Mouse (Mus musculus): ENCODE measurements at regions not wholly inside any gene's neighbourhood (a gene's known extent, or its start where the extent isn't known, plus 50 kb on each side); places are given as distances from the start of the nearest gene placed in this dataset.

DNA sequence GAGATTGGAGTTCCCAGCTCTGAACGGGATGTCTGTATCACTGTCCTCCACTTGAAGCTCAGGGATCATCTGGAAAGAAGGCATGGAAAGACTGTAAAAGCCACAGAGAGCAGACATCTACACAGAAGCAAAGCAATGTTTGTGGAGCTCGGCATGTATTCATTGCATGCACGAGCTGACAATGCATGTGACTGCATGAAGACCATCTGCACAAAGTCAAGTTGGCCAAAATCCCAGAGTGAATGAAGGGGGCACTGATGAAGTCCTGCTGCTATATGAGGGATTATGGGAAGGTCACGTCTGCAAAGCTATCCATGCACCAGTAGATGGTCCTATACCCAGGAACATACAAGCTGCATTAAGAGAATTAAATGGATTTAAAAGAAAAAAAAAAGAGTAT is 317.6 kb upstream of the Sox9 start:
- Histone ChIP-seq H3K79me2 (ENCODE audit: control insufficient read depth, insufficient read depth) (no peaks in the 10 kb centered on the region), H3ac (ENCODE audit: control insufficient read depth, insufficient read length) (no peak overlapping the region), H3K4me3 (no peak overlapping the region), H3K4me2 (ENCODE audit: low read depth) (no peak overlapping the region), H3K36me3 (ENCODE audit: control insufficient read depth, insufficient read depth) (no peaks in the 10 kb centered on the region), H3K27me3 (ENCODE audit: control insufficient read depth, insufficient read depth, insufficient read length) (no peaks in the 10 kb centered on the region)
- TF ChIP-seq TCF3 (IDR thresholded peaks at IDR 0.05; ENCODE audit: insufficient read length, low read depth), result no peak
- no peak for TF ChIP-seq MYOG (IDR thresholded peaks at IDR 0.05; ENCODE audit: control insufficient read depth in 1 of 3, insufficient read depth in 1 of 3, insufficient read length in 2 of 3, low read depth in 2 of 3)
- TF ChIP-seq SRF (IDR thresholded peaks at IDR 0.05; ENCODE audit: control insufficient read depth, insufficient read length, low read depth), result no peak
- no peak for TF ChIP-seq POLR2A (IDR thresholded peaks at IDR 0.05; ENCODE audit: insufficient read length, low read depth)
- no peak for TF ChIP-seq MAX (IDR thresholded peaks at IDR 0.05; ENCODE audit: low read depth)
- TF ChIP-seq MYOD1 (IDR thresholded peaks at IDR 0.05; ENCODE audit: control insufficient read depth in 1 of 3, insufficient read length in 2 of 3, low read depth in 2 of 3), result no peak
- TF ChIP-seq TCF12 (IDR thresholded peaks at IDR 0.05; ENCODE audit: insufficient read depth, poor library complexity, severe bottlenecking), result no peak

DNA sequence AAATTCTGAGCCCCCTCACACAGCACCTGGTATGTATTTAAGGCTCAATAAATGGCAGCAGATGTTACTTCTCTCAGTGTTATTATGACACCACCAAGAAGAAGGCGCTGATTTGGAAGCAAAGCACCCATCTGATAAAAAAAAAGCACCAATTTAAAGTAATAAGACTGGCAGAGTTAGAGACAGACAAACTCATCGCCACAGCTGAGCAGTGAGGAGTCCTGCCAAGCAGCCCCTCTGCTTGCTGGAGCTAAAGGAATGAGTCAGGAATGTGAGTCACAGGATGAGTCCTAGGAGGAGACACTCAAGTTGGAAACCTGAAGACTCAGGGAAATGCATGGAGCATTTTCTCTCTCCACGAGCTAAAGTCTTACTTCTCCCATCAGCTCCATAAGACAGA is 311.7 kb upstream of the Sox9 start:
- no peak overlapping the region for H3ac ChIP-seq (ENCODE audit: control insufficient read depth, insufficient read length)
- H3K4me3 ChIP-seq, result no peak overlapping the region
- H3K79me2 ChIP-seq (ENCODE audit: control insufficient read depth, insufficient read depth), result no peaks in the 10 kb centered on the region
- H3K27me3 ChIP-seq (ENCODE audit: control insufficient read depth, insufficient read depth, insufficient read length), result no peaks in the 10 kb centered on the region
- H3K4me2 ChIP-seq (ENCODE audit: low read depth), result peak overlapping the region; percentile 55
- H3K36me3 ChIP-seq (ENCODE audit: control insufficient read depth, insufficient read depth), result no peaks in the 10 kb centered on the region
- TF ChIP-seq MAX (IDR thresholded peaks at IDR 0.05; ENCODE audit: low read depth), result no peak
- no peak for TF ChIP-seq REST (IDR thresholded peaks at IDR 0.05; ENCODE audit: insufficient read depth, insufficient read length)

DNA sequence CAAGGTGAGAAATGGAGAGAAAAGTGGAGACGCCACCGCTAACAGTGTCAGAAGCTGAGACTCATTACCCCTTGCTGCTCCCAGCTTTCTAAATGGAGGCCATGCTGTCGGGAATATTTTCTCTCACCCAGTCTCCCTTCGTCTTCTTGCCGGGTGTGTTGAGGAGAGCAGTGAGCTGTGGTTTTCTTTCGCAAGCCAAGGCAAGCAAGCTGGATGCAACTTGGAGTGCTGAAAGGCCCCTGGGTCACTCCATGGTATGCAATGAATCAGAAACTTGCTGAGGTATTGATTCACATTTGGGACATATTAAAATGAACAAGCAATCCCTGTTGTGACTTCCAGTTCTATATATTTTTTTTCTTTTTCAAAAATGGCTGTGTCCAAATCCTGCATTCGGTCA is 308.8 kb upstream of the Sox9 start:
- H3ac ChIP-seq (ENCODE audit: control insufficient read depth, insufficient read length), result no peak overlapping the region
- no peaks in the 10 kb centered on the region for H3K79me2 ChIP-seq (ENCODE audit: control insufficient read depth, insufficient read depth)
- H3K4me3 ChIP-seq, result no peak overlapping the region
- no peaks in the 10 kb centered on the region for H3K27me3 ChIP-seq (ENCODE audit: control insufficient read depth, insufficient read depth, insufficient read length)
- H3K36me3 ChIP-seq (ENCODE audit: control insufficient read depth, insufficient read depth), result no peaks in the 10 kb centered on the region
- H3K4me2 ChIP-seq (ENCODE audit: low read depth), result no peak overlapping the region
- TF ChIP-seq CEBPB (IDR thresholded peaks at IDR 0.05; ENCODE audit: insufficient read depth, poor library complexity, severe bottlenecking) (peak; percentile 70; the same call in 1 of the 2 replicates), TCF3 (IDR thresholded peaks at IDR 0.05; ENCODE audit: insufficient read length, low read depth) (no peak)

DNA sequence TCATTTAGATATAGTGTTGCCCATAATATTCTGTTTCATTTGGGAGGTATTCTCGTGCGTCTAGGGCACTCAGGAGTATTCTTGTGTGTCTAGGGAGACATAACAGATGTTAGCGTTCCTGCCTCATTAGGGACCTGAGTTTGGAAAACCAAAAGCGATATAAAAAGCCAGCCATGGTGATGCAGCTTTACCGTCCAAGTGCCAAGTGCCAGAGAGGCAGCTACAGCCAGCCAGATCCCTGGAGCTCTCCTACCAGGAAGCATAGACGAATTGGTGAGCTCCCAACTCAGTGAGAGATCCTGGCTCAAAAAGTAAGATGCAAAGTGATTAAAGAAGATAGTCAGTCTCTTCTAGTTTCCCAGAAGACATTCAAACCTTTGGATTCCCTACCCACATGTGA is 308.3 kb upstream of the Sox9 start:
- H3K79me2 ChIP-seq (ENCODE audit: control insufficient read depth, insufficient read depth), result no peaks in the 10 kb centered on the region
- H3K36me3 ChIP-seq (ENCODE audit: control insufficient read depth, insufficient read depth), result no peaks in the 10 kb centered on the region
- no peaks in the 10 kb centered on the region for H3K27me3 ChIP-seq (ENCODE audit: control insufficient read depth, insufficient read depth, insufficient read length)
- no peak overlapping the region for H3ac ChIP-seq (ENCODE audit: control insufficient read depth, insufficient read length)
- H3K4me2 ChIP-seq (ENCODE audit: low read depth), result no peak overlapping the region
- no peak overlapping the region for H3K4me3 ChIP-seq
- TF ChIP-seq MYOD1 (IDR thresholded peaks at IDR 0.05; ENCODE audit: control insufficient read depth in 1 of 3, insufficient read length in 2 of 3, low read depth in 2 of 3), result no peak
- no peak for TF ChIP-seq TCF3 (IDR thresholded peaks at IDR 0.05; ENCODE audit: insufficient read length, low read depth)
- TF ChIP-seq CEBPB (IDR thresholded peaks at IDR 0.05; ENCODE audit: insufficient read depth, poor library complexity, severe bottlenecking), result no peak
- TF ChIP-seq TCF12 (IDR thresholded peaks at IDR 0.05; ENCODE audit: insufficient read depth, poor library complexity, severe bottlenecking), result no peak
- no peak for TF ChIP-seq MAX (IDR thresholded peaks at IDR 0.05; ENCODE audit: low read depth)
- TF ChIP-seq MYOG (IDR thresholded peaks at IDR 0.05; ENCODE audit: control insufficient read depth in 1 of 3, insufficient read depth in 1 of 3, insufficient read length in 2 of 3, low read depth in 2 of 3), result no peak
- TF ChIP-seq REST (IDR thresholded peaks at IDR 0.05; ENCODE audit: insufficient read depth, insufficient read length), result no peak
- no peak for TF ChIP-seq USF1 (IDR thresholded peaks at IDR 0.05; ENCODE audit: low read depth)
- no peak for TF ChIP-seq POLR2AphosphoS2 (IDR thresholded peaks at IDR 0.05; ENCODE audit: insufficient read length, low read depth)
- TF ChIP-seq SRF (IDR thresholded peaks at IDR 0.05; ENCODE audit: control insufficient read depth, insufficient read length, low read depth), result no peak
- no peak for TF ChIP-seq POLR2A (IDR thresholded peaks at IDR 0.05; ENCODE audit: insufficient read length, low read depth)
- TF ChIP-seq E2F4 (IDR thresholded peaks at IDR 0.05; ENCODE audit: insufficient read depth), result no peak

DNA sequence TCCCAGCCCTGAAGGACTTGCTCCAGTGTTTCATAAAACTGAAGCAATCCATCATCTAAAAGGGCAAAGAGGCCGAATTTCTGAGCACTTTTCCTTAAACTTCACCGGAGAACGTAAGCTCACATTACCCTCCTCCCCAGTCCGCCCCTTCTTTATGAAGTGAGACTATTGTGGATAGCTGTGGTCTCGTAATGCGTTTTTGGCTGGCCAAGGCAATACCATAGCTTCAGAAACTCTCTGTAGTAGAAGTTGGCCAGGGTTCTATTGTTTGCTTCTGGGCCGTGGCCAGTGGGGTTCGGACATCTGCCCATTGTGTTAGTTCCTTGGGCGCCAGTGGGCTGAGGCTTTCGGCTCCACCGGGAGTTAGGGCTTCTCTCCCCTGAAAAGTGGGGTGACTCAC is 301.7 kb upstream of the Sox9 start:
- peak overlapping the region; percentile 47 for H3K4me2 ChIP-seq (ENCODE audit: low read depth)
- no peaks in the 10 kb centered on the region for H3K79me2 ChIP-seq (ENCODE audit: control insufficient read depth, insufficient read depth)
- no peaks in the 10 kb centered on the region for H3K36me3 ChIP-seq (ENCODE audit: control insufficient read depth, insufficient read depth)
- no peak overlapping the region for H3K4me3 ChIP-seq
- TF ChIP-seq E2F4 (IDR thresholded peaks at IDR 0.05; ENCODE audit: insufficient read depth) (no peak), MAX (IDR thresholded peaks at IDR 0.05; ENCODE audit: low read depth) (no peak), TCF3 (IDR thresholded peaks at IDR 0.05; ENCODE audit: insufficient read length, low read depth) (no peak), CEBPB (IDR thresholded peaks at IDR 0.05; ENCODE audit: insufficient read depth, poor library complexity, severe bottlenecking) (no peak), TCF12 (IDR thresholded peaks at IDR 0.05; ENCODE audit: insufficient read depth, poor library complexity, severe bottlenecking) (no peak), POLR2A (IDR thresholded peaks at IDR 0.05; ENCODE audit: insufficient read length, low read depth) (no peak), POLR2AphosphoS2 (IDR thresholded peaks at IDR 0.05; ENCODE audit: insufficient read length, low read depth) (no peak), REST (IDR thresholded peaks at IDR 0.05; ENCODE audit: insufficient read depth, insufficient read length) (no peak), MYOG (IDR thresholded peaks at IDR 0.05; ENCODE audit: control insufficient read depth in 1 of 3, insufficient read depth in 1 of 3, insufficient read length in 2 of 3, low read depth in 2 of 3) (no peak), USF1 (IDR thresholded peaks at IDR 0.05; ENCODE audit: low read depth) (no peak), MYOD1 (IDR thresholded peaks at IDR 0.05; ENCODE audit: control insufficient read depth in 1 of 3, insufficient read length in 2 of 3, low read depth in 2 of 3) (no peak), SRF (IDR thresholded peaks at IDR 0.05; ENCODE audit: control insufficient read depth, insufficient read length, low read depth) (no peak)
- no peaks in the 10 kb centered on the region for H3K27me3 ChIP-seq (ENCODE audit: control insufficient read depth, insufficient read depth, insufficient read length)
- no peak overlapping the region for H3ac ChIP-seq (ENCODE audit: control insufficient read depth, insufficient read length)
